Mouse (Mus musculus) splenic B cell, adult 2 months (primary cell): ENCODE results near the gene Filip1l.

Source experiments
- DNase-seq: peaks from one replicate; pipeline ENCODE4 v3.0.0-alpha.2; 2011; ENCODE audit warnings: low read depth, low spot score
- H3K27me3 ChIP-seq: 2 replicates; pipeline ENCODE4 v1.6.1; 2012; ENCODE audit warnings: mild to moderate bottlenecking, low read length, moderate library complexity, mixed read lengths; ENCODE audit not compliant: control insufficient read depth, poor library complexity, insufficient read depth, severe bottlenecking
- H3K36me3 ChIP-seq: 2 replicates; pipeline ENCODE4 v1.6.1; 2012; ENCODE audit warnings: mild to moderate bottlenecking, low read length, moderate library complexity, mixed read lengths; ENCODE audit not compliant: control insufficient read depth, poor library complexity, insufficient read depth, severe bottlenecking

Gene Filip1l

GRCm38 (mm10) chr16:57484043-57484795 lies 131.3 kb downstream of the Filip1l start:
- H3K36me3 ChIP-seq = no peaks in the 10 kb centered on the region
- H3K27me3 ChIP-seq = no peaks in the 10 kb centered on the region
- DNase-seq = no peak

GRCm38 (mm10) chr16:57485265-57485664 lies 132.4 kb downstream of the Filip1l start:
- Histone ChIP-seq H3K27me3 (no peaks in the 10 kb centered on the region), H3K36me3 (no peaks in the 10 kb centered on the region)
- DNase-seq = no peak

- Histone ChIP-seq H3K27me3 (no peaks in the 10 kb centered on the region), H3K36me3 (no peaks in the 10 kb centered on the region)
- no peak for DNase-seq
These were observed 133.4 kb downstream of the Filip1l start for GRCm38 (mm10) chr16:57486266-57486665.

- DNase-seq = no peak
- Histone ChIP-seq H3K27me3 (no peaks in the 10 kb centered on the region), H3K36me3 (no peaks in the 10 kb centered on the region)
These were observed 135.8 kb downstream of the Filip1l start for GRCm38 (mm10) chr16:57488661-57489060.

DNA sequence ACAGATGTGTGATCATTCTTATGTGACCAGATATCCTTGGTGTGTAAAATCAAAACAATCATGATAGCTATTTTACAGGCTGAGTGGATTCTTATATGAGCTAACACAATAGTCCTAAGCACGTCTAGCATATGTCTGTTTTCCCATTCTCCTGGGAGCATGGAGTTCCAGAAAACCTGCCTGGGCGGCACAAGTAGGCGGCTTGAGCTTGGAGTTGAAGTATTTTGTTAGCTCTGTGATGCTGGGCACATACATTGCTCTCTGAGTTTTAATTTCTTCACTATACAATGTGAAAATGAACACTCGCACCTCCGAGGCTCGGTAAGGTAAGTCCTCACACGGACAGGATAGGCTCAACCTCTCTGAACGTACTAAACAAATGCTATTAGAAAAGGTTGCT lies 137.8 kb downstream of the Filip1l start:
- Histone ChIP-seq H3K36me3 (no peaks in the 10 kb centered on the region), H3K27me3 (no peaks in the 10 kb centered on the region)
- no peak for DNase-seq

DNA sequence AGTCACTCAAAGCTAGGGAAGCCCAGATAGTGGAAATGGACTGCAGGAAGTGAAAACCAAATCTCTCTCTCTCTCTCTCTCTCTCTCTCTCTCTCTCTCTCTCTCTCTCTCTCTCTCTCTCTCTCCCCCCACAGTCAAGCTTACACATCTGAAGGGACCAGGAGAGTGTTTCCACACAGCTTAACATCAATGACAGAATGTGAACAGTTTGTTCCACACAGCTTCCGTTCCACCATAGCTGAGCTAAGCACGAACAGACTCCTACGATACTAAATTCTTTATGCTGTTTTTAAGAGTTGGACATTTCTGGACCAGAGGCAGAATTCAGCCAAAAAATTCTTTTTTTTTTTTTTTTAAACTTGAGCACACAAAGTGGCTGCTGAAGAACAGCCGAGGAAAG lies 139.0 kb downstream of the Filip1l start:
- Histone ChIP-seq H3K27me3 (no peaks in the 10 kb centered on the region), H3K36me3 (no peaks in the 10 kb centered on the region)
- no peak for DNase-seq

DNA sequence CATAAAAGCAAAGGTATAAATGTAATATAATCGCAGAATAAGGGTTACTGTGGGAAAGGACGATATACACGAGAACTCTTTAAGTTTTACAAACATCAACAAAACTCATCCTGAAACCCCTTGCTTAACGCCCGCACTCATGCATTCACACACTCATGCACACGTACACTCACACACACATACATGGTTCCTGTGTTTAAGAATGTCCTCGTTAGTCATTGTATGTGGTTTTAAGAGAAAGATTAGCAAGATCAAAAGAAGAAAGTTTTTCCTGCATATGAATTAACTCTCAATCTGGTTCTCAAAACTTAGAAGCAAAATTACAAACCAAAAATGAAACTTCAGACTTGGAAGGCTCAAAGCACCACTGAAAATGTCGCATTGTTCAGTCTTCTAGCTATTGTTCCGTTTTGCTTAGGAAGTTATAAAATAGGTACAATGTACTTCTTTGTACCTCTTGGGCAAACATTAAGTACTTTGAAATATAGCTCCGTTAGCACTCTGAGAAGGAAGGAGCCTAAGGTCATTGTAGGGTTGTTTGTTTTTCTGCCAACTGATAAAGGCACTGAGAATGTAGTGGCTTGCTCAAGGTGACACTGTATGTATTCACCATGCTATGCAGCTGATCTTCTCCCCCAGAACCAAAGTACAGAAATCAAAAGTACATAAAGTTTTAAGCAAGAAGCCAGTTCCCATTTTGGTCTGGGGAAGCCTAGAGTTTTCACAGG lies 142.7 kb downstream of the Filip1l start:
- no peaks in the 10 kb centered on the region for H3K36me3 ChIP-seq
- H3K27me3 ChIP-seq = no peaks in the 10 kb centered on the region
- peak; percentile 14 for DNase-seq

GRCm38 (mm10) chr16:57496437-57497173 lies 143.7 kb downstream of the Filip1l start:
- H3K36me3 ChIP-seq = no peaks in the 10 kb centered on the region
- no peak for DNase-seq
- no peaks in the 10 kb centered on the region for H3K27me3 ChIP-seq

GRCm38 (mm10) chr16:57500851-57501250 lies 148.0 kb downstream of the Filip1l start:
- no peaks in the 10 kb centered on the region for H3K36me3 ChIP-seq
- peak; percentile 10 for DNase-seq
- no peaks in the 10 kb centered on the region for H3K27me3 ChIP-seq

- H3K36me3 ChIP-seq = no peaks in the 10 kb centered on the region
- DNase-seq = peak; percentile 39
- no peaks in the 10 kb centered on the region for H3K27me3 ChIP-seq
These were observed 149.3 kb downstream of the Filip1l start for GRCm38 (mm10) chr16:57502230-57502629.

DNA sequence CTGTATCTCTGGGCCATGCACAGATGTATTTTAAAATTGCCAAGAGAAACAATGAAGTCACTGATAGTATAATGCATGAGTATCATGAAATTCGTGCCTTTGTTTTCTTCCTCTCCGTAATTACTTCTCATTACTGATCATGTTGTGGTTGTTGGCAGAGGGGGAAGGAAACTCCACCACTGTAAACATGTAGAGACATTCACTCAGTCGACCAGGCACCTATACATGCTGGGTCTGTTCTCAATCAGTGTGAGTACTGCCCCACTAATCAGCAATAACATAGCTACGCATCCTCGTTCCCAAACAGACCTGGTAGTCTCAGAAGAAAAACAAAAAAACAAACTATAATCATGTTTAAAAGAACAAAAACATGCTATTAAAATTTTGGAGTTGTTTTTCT lies 149.9 kb downstream of the Filip1l start:
- DNase-seq = no peak
- Histone ChIP-seq H3K27me3 (no peaks in the 10 kb centered on the region), H3K36me3 (no peaks in the 10 kb centered on the region)

DNA sequence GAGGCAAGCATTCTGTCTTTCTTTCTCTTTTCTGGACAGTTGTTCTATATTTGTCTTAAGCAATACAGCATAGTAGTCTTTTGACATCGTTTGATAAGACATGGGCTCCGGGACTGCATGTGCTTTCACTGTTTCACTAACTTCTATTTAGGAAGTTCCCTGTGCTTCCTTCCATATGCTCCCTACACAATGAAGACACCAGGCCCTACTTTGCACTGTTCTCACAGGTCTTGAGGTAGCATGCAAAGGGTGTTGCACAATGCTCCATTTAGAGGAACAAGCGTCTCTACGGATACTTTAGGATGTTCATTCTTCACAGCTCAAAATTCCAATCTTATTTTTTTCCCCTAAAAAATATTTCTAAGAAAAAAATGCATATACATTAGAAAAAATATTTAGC lies 151.8 kb downstream of the Filip1l start:
- Histone ChIP-seq H3K36me3 (no peaks in the 10 kb centered on the region), H3K27me3 (no peaks in the 10 kb centered on the region)
- DNase-seq = no peak

DNA sequence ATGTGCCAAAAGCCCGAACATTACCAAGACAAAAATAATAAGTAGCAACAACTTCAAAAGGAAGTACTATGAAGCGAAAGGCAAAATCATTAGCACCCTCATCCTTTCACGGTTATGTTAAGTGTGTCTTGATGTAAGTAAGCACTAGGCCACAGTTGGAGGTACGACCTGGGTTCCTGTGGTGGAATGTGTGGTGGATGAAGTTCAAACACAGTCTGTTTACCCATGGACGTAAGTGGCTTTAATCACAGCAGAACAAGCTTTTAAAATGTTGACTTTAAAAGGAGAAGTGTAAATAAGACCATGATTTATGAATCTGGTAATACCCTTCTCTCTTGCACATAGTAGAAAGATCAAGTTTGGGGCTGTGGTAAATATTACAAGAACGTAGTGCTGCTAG lies 153.2 kb downstream of the Filip1l start:
- Histone ChIP-seq H3K27me3 (no peaks in the 10 kb centered on the region), H3K36me3 (no peaks in the 10 kb centered on the region)
- DNase-seq = no peak

GRCm38 (mm10) chr16:57508351-57508750 lies 155.5 kb downstream of the Filip1l start:
- DNase-seq = no peak
- no peaks in the 10 kb centered on the region for H3K27me3 ChIP-seq

GRCm38 (mm10) chr16:57509099-57509498 lies 156.2 kb downstream of the Filip1l start:
- DNase-seq = no peak
- no peaks in the 10 kb centered on the region for H3K27me3 ChIP-seq
- no peaks in the 10 kb centered on the region for H3K36me3 ChIP-seq

More at GRCm38 (mm10) chr16:57508351-57508750, 155.5 kb downstream of the Filip1l start:
- no peaks in the 10 kb centered on the region for H3K36me3 ChIP-seq
